22 mouse cellular contexts compared by ENCODE assay signal in genomic region chr8:106145331-106145730, GRCm38 (mm10). TPM values are rescaled to one million over a fixed set of nuclear protein-coding genes. Genes with fewer than 3 reads are reported as not detected.
DNase-seq lines count a peak whose midpoint lies in the region; ATAC-seq and TF ChIP-seq lines count a peak whose summit lies in the region.
"Had no signal": no experiment of that assay in that cellular context is flagged by ENCODE, and none has a peak within 500 bp of the region (broad histone marks: within the 10 kb centered on the region; RNA-seq: fewer than 3 reads in every experiment).

No protein-coding gene starts in this region.

- no peaks in the 10 kb centered on the region for H3K36me3 ChIP-seq in lung, embryonic 14.5 days (ENCODE audit: insufficient read depth)
- H3K36me3 ChIP-seq in kidney, embryonic 15.5 days = no peaks in the 10 kb centered on the region
- H3K36me3 ChIP-seq: forebrain, embryonic 12.5 days; limb, embryonic 13.5 days; neural tube, embryonic 15.5 days had no signal

- no peak overlapping the region for H3K9ac ChIP-seq in lung, embryonic 14.5 days
- no peak overlapping the region for H3K9ac ChIP-seq in kidney, embryonic 15.5 days
- H3K9ac ChIP-seq: forebrain, embryonic 12.5 days; limb, embryonic 13.5 days; liver, embryonic 14.5 days; neural tube, embryonic 15.5 days had no signal

- H3K4me3 ChIP-seq in lung, embryonic 14.5 days (ENCODE audit: low read depth, low read length) = no peak overlapping the region
- no peak overlapping the region for H3K4me3 ChIP-seq in lung, adult 2 months (replicated peaks; ENCODE audit: extremely low read depth, low read depth, low read length)
- H3K4me3 ChIP-seq in kidney, embryonic 15.5 days (replicated peaks) = no peak overlapping the region
- H3K4me3 ChIP-seq: forebrain, embryonic 12.5 days; limb, embryonic 13.5 days; neural tube, embryonic 15.5 days had no signal

- no peaks in the 10 kb centered on the region for H3K27me3 ChIP-seq in lung, embryonic 14.5 days (ENCODE audit: insufficient read depth, low read length)
- peaks cover 2% of the 10 kb centered on the region; the same call in 1 of the 2 replicates for H3K27me3 ChIP-seq in kidney, embryonic 15.5 days
- H3K27me3 ChIP-seq: neural tube, embryonic 15.5 days had no signal

- WGBS in lung, embryonic 14.5 days = 68% methylated on average over 2 of the region's 2 CpGs
- WGBS in lung, adult 2 months = 66% methylated on average over 2 of the region's 2 CpGs
- WGBS in kidney, embryonic 15.5 days = 89% methylated on average over 2 of the region's 2 CpGs

- H3K9me3 ChIP-seq in lung, embryonic 14.5 days (ENCODE audit: low read depth, low read length) = no peaks in the 10 kb centered on the region
- no peaks in the 10 kb centered on the region for H3K9me3 ChIP-seq in kidney, embryonic 15.5 days (replicated peaks)
- H3K9me3 ChIP-seq: forebrain, embryonic 12.5 days; limb, embryonic 13.5 days; neural tube, embryonic 15.5 days had no signal

- TF ChIP-seq CTCF in lung, embryonic 14.5 days (IDR thresholded peaks at IDR 0.05; ENCODE audit: low read depth) = no peak
- TF ChIP-seq CTCF in lung, adult 2 months (IDR thresholded peaks at IDR 0.05; ENCODE audit: insufficient read depth, low read length) = no peak

- no peaks in the 10 kb centered on the region for H3K4me1 ChIP-seq in lung, embryonic 14.5 days (ENCODE audit: insufficient read depth)
- peaks cover 4% of the 10 kb centered on the region; the same call in 1 of the 2 replicates for H3K4me1 ChIP-seq in lung, adult 2 months (ENCODE audit: control insufficient read depth, insufficient read depth, low read length)
- H3K4me1 ChIP-seq in kidney, embryonic 15.5 days = peaks cover 6% of the 10 kb centered on the region
- H3K4me1 ChIP-seq: limb, embryonic 13.5 days had no signal

- no peak for ATAC-seq in lung, embryonic 14.5 days (ENCODE audit: insufficient read depth)
- ATAC-seq in kidney, embryonic 15.5 days (replicated peaks; ENCODE audit: low FRiP score) = no peak
- ATAC-seq: hindbrain, embryonic 16.5 days; intestine, embryonic 16.5 days had no signal

- TF ChIP-seq POLR2A in lung, adult 2 months (IDR thresholded peaks at IDR 0.05; ENCODE audit: borderline replicate concordance, extremely low read depth, low read depth, low read length) = no peak

- H3K4me2 ChIP-seq in lung, embryonic 14.5 days = no peak overlapping the region
- H3K4me2 ChIP-seq in kidney, embryonic 15.5 days = no peak overlapping the region
- H3K4me2 ChIP-seq: forebrain, embryonic 12.5 days; limb, embryonic 13.5 days; neural tube, embryonic 15.5 days had no signal

- peak; percentile 59 for DNase-seq in adrenal gland, adult 8-10 months
- DNase-seq in adrenal gland, postnatal 25 days = no peak
- peak; percentile 35 for DNase-seq in lung, embryonic 14.5 days
- no peak for DNase-seq in lung, adult 2 months
- DNase-seq in gonadal fat pad, adult 2 months (ENCODE audit: low read depth) = peak; percentile 84
- peak; percentile 63 for DNase-seq in skeletal muscle tissue, adult 2 months (ENCODE audit: low read depth, low spot score)
- no peak for DNase-seq in thymus, adult 18-20 months
- DNase-seq: cerebellum, adult 8-10 months; heart, postnatal 36 days; midbrain, embryonic 14.5 days; spleen, adult 18-20 months; thymus, postnatal 36 days had no signal

- H3K27ac ChIP-seq in lung, embryonic 14.5 days (ENCODE audit: low read depth) = no peak overlapping the region
- H3K27ac ChIP-seq in kidney, embryonic 15.5 days = no peak overlapping the region
- H3K27ac ChIP-seq: forebrain, embryonic 12.5 days; limb, embryonic 13.5 days; liver, embryonic 14.5 days; neural tube, embryonic 15.5 days had no signal

RNA-seq across cellular contexts. Expression of gene Pla2g15, which starts 4.9 kb away (rescaled TPM):
- total RNA-seq in adrenal gland, adult 8-10 months (2022) = 10 to 100 TPM; 31.7 to 39.8 (median 35.4) TPM
- total RNA-seq in adrenal gland, postnatal 25 days (2021) = 27.6 and 27.7 TPM in 2 replicates
- polyA plus RNA-seq in lung, embryonic 14.5 days (2014; fragmentation: Nextera tagmentation; extraction: Ambion mirVana) = 3.5 and 3.8 TPM in 2 replicates
- 24.8 and 28.3 TPM in 2 replicates for polyA plus RNA-seq in lung, adult 2 months (2012; rRNA removed)
- 21.4 and 23.4 TPM in 2 replicates for polyA plus RNA-seq in gonadal fat pad, adult 2 months (2012; rRNA removed)
- polyA plus RNA-seq in kidney, embryonic 15.5 days (2015; fragmentation: Nextera tagmentation; extraction: Ambion mirVana) = 12.4 and 13.9 TPM in 2 replicates

RNA-seq across cellular contexts. Expression of gene Esrp2, which starts 8.6 kb away (rescaled TPM):
- 1 to 10 TPM; 2.7 to 5.6 (median 4.7) TPM for total RNA-seq in adrenal gland, adult 8-10 months (2022)
- 2.0 and 3.9 TPM in 2 replicates for total RNA-seq in adrenal gland, postnatal 25 days (2021)
- 29.6 and 31.1 TPM in 2 replicates for polyA plus RNA-seq in lung, embryonic 14.5 days (2014; fragmentation: Nextera tagmentation; extraction: Ambion mirVana)
- polyA plus RNA-seq in lung, adult 2 months (2012; rRNA removed) = 40.1 and 47.0 TPM in 2 replicates
- 59.5 and 80.6 TPM in 2 replicates for polyA plus RNA-seq in gonadal fat pad, adult 2 months (2012; rRNA removed)
- 14.9 and 15.8 TPM in 2 replicates for polyA plus RNA-seq in kidney, embryonic 15.5 days (2015; fragmentation: Nextera tagmentation; extraction: Ambion mirVana)
- total RNA-seq: granulocyte monocyte progenitor cell, adult 5-6 weeks; layer of hippocampus, postnatal 14 days; left cerebral cortex, postnatal 10 days had no signal

RNA-seq across cellular contexts. Expression of gene Slc7a6, which starts 23.3 kb away (rescaled TPM):
- 10 to 100 TPM; 16.9 to 22.5 (median 21.0) TPM for total RNA-seq in adrenal gland, adult 8-10 months (2022)
- total RNA-seq in adrenal gland, postnatal 25 days (2021) = 25.6 and 29.0 TPM in 2 replicates
- polyA plus RNA-seq in lung, embryonic 14.5 days (2014; fragmentation: Nextera tagmentation; extraction: Ambion mirVana) = 80.6 and 85.0 TPM in 2 replicates
- 16.5 and 17.3 TPM in 2 replicates for polyA plus RNA-seq in lung, adult 2 months (2012; rRNA removed)
- 18.3 and 24.9 TPM in 2 replicates for polyA plus RNA-seq in gonadal fat pad, adult 2 months (2012; rRNA removed)
- 52.7 and 57.3 TPM in 2 replicates for polyA plus RNA-seq in kidney, embryonic 15.5 days (2015; fragmentation: Nextera tagmentation; extraction: Ambion mirVana)

Comparison
In these comparisons a context has a peak if more than half of its experiments do, and no peak if none do; other contexts are left out.
1. DNase-seq: peak in adrenal gland, adult 8-10 months (single experiment), lung, embryonic 14.5 days (single experiment), gonadal fat pad, adult 2 months (single experiment) and skeletal muscle tissue, adult 2 months (single experiment); none in adrenal gland, postnatal 25 days (single experiment), lung, adult 2 months (single experiment) and thymus, adult 18-20 months (0 of 2).